Mouse (Mus musculus) thymus, adult 2 months (tissue): ENCODE measurements around the gene Ccdc157.

ENCODE experiments used
- CTCF ChIP-seq: fragments of 200-500 bp; IDR thresholded peaks from 2 replicates; pipeline ENCODE4 v1.5.1; 2012; ENCODE audit warnings: mild to moderate bottlenecking, control low read depth, low read length, moderate library complexity, borderline replicate concordance; ENCODE audit not compliant: control insufficient read depth, poor library complexity, insufficient read depth; ENCODE audit errors: extremely low read depth
- POLR2A ChIP-seq: fragments of 200-500 bp; IDR thresholded peaks from 2 replicates; pipeline ENCODE4 v1.6.1; 2012; ENCODE audit warnings: mild to moderate bottlenecking, low read length, control low read depth, moderate library complexity; ENCODE audit not compliant: control insufficient read depth, poor library complexity, insufficient read depth; ENCODE audit errors: extremely low read depth

DNA sequence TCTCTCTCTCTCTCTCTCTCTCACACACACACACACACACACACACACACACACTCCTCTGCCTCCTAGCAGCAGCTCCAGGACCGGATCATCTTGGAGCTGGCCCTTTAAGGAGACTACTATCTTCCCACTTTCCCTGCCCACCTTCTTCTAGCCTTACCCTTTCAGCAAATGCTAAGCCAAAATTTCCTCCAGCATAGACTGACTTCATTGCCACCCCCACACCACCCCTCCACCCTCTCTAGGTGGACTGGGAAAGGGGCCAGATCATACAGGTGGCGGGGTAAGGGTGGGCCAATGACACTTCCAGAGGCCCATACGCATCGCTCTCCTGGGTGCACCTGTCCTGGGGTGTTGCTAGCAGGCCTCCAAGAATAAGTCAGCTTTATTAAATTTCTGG lies 44.7 kb downstream of the Ccdc157 start:
- TF ChIP-seq CTCF = no peak
- TF ChIP-seq POLR2A = no peak
